Mouse (Mus musculus): ENCODE results near the gene B3gnt3. TPM values are rescaled to one million over a fixed set of nuclear protein-coding genes. Genes with fewer than 3 reads are reported as not detected.
"Not testable (repeated sequence)": the region's sequence is repeated elsewhere in the genome, so short reads cannot be mapped to it uniquely, and the experiment has no call there.

Gene B3gnt3
- polyA plus RNA-seq, 1 experiment from 2014 or later, result 0.38 TPM

DNA sequence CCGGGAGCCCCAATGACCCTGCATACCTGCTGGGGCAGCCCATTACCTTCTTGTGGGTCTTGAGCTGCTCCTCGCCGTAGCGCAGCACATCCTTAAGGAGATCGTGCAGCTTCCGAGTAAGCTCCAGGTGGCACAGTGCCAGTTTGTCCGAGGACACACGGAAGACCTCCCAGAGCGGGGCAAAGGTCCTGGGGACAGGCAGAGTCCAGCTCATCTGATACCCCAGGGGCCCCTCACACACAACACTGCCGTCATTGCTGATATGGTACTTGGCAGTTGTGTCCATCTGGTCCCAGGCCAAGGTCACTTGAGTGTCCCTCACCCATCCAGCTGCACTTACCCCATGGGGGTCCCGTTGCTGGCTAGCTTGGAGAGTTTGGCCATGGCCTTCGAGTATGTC lies 15.5 kb upstream of the B3gnt3 start:
- Histone ChIP-seq H3K4me2 (no peak overlapping the region), H3K27ac (ENCODE audit: low read depth, low read length) (no peak overlapping the region), H3K4me3 (ENCODE audit: low read depth, low read length) (no peak overlapping the region), H3K27me3 (ENCODE audit: control insufficient read depth, insufficient read depth, low read length) (no peaks in the 10 kb centered on the region), H3K36me3 (ENCODE audit: control insufficient read depth, insufficient read depth, low read length) (no peaks in the 10 kb centered on the region), H3K9ac (ENCODE audit: low read length) (no peak overlapping the region), H3K9me3 (ENCODE audit: control insufficient read depth, low read length) (no peaks in the 10 kb centered on the region), H3K4me1 (ENCODE audit: control insufficient read depth, insufficient read depth, low read length) (peaks cover 29% of the 10 kb centered on the region)
- DNase-seq (ENCODE audit: low spot score, missing footprints) (peak; percentile 45), ATAC-seq (ENCODE audit: low FRiP score) (no peak)
- 92% methylated on average over 12 of the region's 12 CpGs for WGBS

- DNase-seq (ENCODE audit: low spot score, missing footprints) (peak; percentile 59), ATAC-seq (ENCODE audit: low FRiP score) (no peak)
- H3K36me3 ChIP-seq (ENCODE audit: control insufficient read depth, insufficient read depth, low read length), result no peaks in the 10 kb centered on the region
- H3K9me3 ChIP-seq (ENCODE audit: control insufficient read depth, low read length), result no peaks in the 10 kb centered on the region
- H3K27ac ChIP-seq (ENCODE audit: low read depth, low read length), result no peak overlapping the region
- peaks cover 28% of the 10 kb centered on the region for H3K4me1 ChIP-seq (ENCODE audit: control insufficient read depth, insufficient read depth, low read length)
- no peak overlapping the region for H3K4me3 ChIP-seq (ENCODE audit: low read depth, low read length)
- no peaks in the 10 kb centered on the region for H3K27me3 ChIP-seq (ENCODE audit: control insufficient read depth, insufficient read depth, low read length)
- WGBS, result 91% methylated on average over 13 of the region's 13 CpGs
- H3K9ac ChIP-seq (ENCODE audit: low read length), result no peak overlapping the region
- no peak overlapping the region for H3K4me2 ChIP-seq
Observed at GRCm38 (mm10) chr8:71716561-71717053, 15.0 kb upstream of the B3gnt3 start.

DNA sequence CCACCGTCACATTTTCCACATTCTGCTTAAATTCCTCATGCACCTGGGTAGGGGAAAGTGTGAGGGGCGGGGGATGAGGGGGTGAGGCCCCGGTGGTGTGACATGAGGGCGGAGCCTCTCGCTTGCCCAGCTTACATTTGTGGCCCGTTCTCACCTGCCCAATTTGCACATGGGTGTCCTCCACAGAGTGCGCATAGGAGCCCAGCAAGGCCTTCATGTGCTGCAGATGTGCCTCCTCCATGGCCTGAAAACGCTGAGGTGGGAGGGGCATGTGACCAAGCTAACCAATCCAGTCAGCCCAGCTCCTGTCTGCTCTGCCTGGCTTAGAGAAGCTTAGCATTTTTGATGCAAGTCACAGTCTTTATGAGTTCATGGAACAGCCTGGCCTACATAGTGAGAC lies 13.9 kb upstream of the B3gnt3 start:
- H3K27me3 ChIP-seq (ENCODE audit: control insufficient read depth, insufficient read depth, low read length), result no peaks in the 10 kb centered on the region
- H3K4me2 ChIP-seq, result no peak overlapping the region
- DNase-seq (ENCODE audit: low spot score, missing footprints) (no peak), ATAC-seq (ENCODE audit: low FRiP score) (no peak)
- 61% methylated on average over 8 of the region's 8 CpGs for WGBS
- no peak overlapping the region for H3K9ac ChIP-seq (ENCODE audit: low read length)
- no peak overlapping the region for H3K4me3 ChIP-seq (ENCODE audit: low read depth, low read length)
- peaks cover 17% of the 10 kb centered on the region for H3K4me1 ChIP-seq (ENCODE audit: control insufficient read depth, insufficient read depth, low read length)
- H3K27ac ChIP-seq (ENCODE audit: low read depth, low read length), result no peak overlapping the region
- H3K9me3 ChIP-seq (ENCODE audit: control insufficient read depth, low read length), result no peaks in the 10 kb centered on the region
- no peaks in the 10 kb centered on the region for H3K36me3 ChIP-seq (ENCODE audit: control insufficient read depth, insufficient read depth, low read length)

DNA sequence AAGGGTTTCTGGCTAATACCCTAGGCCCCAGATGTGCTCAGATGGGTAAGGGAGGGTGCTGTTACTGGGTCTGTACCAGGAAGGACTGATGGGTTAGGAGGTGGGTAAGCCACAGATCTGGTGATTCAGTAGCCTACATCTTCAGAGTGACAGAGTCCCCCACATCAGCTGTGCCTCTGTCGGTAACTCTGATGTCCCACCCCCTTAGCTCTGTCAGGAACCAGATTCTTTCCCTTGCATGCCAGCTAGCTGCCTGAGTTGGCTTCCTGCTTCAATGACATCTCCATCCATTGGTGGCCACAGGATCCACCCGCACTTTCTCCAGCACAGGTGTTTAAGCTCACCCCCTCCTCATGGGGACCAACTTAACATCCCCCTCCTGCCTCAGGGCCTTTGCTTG lies 10.0 kb upstream of the B3gnt3 start:
- no peak overlapping the region for H3K9ac ChIP-seq (ENCODE audit: low read length)
- H3K36me3 ChIP-seq (ENCODE audit: control insufficient read depth, insufficient read depth, low read length), result no peaks in the 10 kb centered on the region
- no peak overlapping the region for H3K4me3 ChIP-seq (ENCODE audit: low read depth, low read length)
- WGBS, result 76% methylated on average over 2 of the region's 2 CpGs
- no peak overlapping the region for H3K4me2 ChIP-seq
- H3K27me3 ChIP-seq (ENCODE audit: control insufficient read depth, insufficient read depth, low read length), result peaks cover 11% of the 10 kb centered on the region
- DNase-seq (ENCODE audit: low spot score, missing footprints) (no peak), ATAC-seq (ENCODE audit: low FRiP score) (no peak)
- H3K27ac ChIP-seq (ENCODE audit: low read depth, low read length), result no peak overlapping the region
- H3K9me3 ChIP-seq (ENCODE audit: control insufficient read depth, low read length), result no peaks in the 10 kb centered on the region
- peaks cover 2% of the 10 kb centered on the region; the same call in 1 of the 2 replicates for H3K4me1 ChIP-seq (ENCODE audit: control insufficient read depth, insufficient read depth, low read length)

DNA sequence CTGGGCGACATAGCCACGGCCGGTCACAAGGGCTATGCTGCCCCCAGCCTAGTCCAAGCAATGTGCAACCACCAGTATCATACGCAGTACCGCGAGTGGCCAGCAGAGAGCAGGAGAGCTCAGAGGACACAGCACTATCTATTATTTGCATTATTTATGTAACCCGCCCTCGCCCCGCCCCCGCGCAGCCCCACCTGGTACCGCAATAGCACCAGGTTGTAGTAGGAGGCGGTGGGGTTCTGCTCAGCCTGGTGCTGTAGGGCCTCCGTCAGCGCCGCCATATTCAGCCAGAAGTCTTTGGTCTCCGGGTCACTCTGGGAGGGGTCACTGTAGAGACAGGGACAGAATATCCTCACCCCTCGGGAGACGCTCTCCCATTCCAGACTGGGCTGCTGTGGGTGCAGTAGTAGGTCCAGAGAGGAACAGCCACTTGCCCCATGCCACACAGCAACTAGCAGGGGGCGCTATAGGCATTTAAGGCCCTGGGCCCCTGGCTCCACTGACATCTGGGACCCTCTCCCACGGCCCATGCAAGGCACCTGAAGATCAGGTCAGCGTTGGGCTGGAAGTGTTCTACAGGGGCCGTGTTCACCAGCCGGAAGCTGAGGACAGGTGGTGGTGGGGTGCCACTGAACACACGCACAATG lies 8.3 kb upstream of the B3gnt3 start:
- DNase-seq (ENCODE audit: low spot score, missing footprints), result peak; percentile 99
- Histone ChIP-seq H3K4me2 (peak overlapping the region; percentile 10; the same call in 1 of the 2 replicates), H3K9me3 (ENCODE audit: control insufficient read depth, low read length) (no peaks in the 10 kb centered on the region), H3K9ac (ENCODE audit: low read length) (no peak overlapping the region), H3K27ac (ENCODE audit: low read depth, low read length) (no peak overlapping the region), H3K27me3 (ENCODE audit: control insufficient read depth, insufficient read depth, low read length) (peaks cover 11% of the 10 kb centered on the region), H3K4me3 (ENCODE audit: low read depth, low read length) (no peak overlapping the region), H3K4me1 (ENCODE audit: control insufficient read depth, insufficient read depth, low read length) (peaks cover 2% of the 10 kb centered on the region; the same call in 1 of the 2 replicates), H3K36me3 (ENCODE audit: control insufficient read depth, insufficient read depth, low read length) (no peaks in the 10 kb centered on the region)
- 20% methylated on average over 25 of the region's 25 CpGs for WGBS
- ATAC-seq (ENCODE audit: low FRiP score), result peak; percentile 85

DNA sequence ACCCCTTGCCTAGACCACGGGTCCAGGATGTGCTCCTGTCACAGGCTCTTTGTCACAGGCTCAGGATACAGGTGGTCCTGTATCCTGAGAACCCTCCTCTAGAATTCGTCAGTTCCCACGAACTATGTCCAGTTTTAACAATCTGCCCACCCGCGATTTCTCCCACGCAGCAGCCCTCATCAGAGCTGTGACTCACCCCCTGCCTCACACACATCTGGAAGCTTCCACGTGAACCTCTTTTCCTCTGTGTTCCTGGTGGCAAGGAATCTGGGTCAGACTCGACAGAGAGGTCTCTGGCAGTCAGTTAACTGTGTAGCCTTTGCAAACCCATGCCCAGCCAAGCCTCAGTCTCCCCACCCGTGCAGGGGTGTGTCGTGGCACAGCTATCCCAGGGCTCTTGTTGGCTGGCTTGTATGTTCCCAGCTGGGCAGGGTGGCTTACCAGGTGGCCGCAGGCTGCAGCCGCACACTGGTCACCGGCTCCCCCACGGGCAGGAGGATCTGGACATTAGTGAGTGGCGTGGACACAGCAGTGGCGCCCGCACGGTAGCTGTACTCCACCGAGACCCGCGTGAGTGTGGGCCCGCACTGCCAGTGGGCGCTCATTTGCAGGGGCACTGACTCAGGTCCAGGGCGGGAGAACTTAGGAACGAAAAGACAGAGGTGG lies 7.7 kb upstream of the B3gnt3 start:
- DNase-seq (ENCODE audit: low spot score, missing footprints), result no peak
- 0 out of 2 replicates have a peak overlapping the region, but pooled peaks have one; percentile 9 for H3K4me2 ChIP-seq
- ATAC-seq (ENCODE audit: low FRiP score), result peak; percentile 61
- H3K9ac ChIP-seq (ENCODE audit: low read length), result no peak overlapping the region
- 35% methylated on average over 25 of the region's 25 CpGs for whole genome bisulfite sequencing
- H3K27me3 ChIP-seq (ENCODE audit: control insufficient read depth, insufficient read depth, low read length), result peaks cover 11% of the 10 kb centered on the region
- no peak overlapping the region for H3K4me3 ChIP-seq (ENCODE audit: low read depth, low read length)
- peaks cover 2% of the 10 kb centered on the region; the same call in 1 of the 2 replicates for H3K4me1 ChIP-seq (ENCODE audit: control insufficient read depth, insufficient read depth, low read length)
- no peaks in the 10 kb centered on the region for H3K9me3 ChIP-seq (ENCODE audit: control insufficient read depth, low read length)
- H3K36me3 ChIP-seq (ENCODE audit: control insufficient read depth, insufficient read depth, low read length), result no peaks in the 10 kb centered on the region
- H3K27ac ChIP-seq (ENCODE audit: low read depth, low read length), result no peak overlapping the region

- no peak overlapping the region for H3K9ac ChIP-seq (ENCODE audit: low read length)
- H3K4me3 ChIP-seq (ENCODE audit: low read depth, low read length), result no peak overlapping the region
- DNase-seq (ENCODE audit: low spot score, missing footprints), result peak; percentile 95
- 35% methylated on average over 8 of the region's 8 CpGs for WGBS
- no peaks in the 10 kb centered on the region for H3K36me3 ChIP-seq (ENCODE audit: control insufficient read depth, insufficient read depth, low read length)
- no peak overlapping the region for H3K27ac ChIP-seq (ENCODE audit: low read depth, low read length)
- peaks cover 2% of the 10 kb centered on the region; the same call in 1 of the 2 replicates for H3K4me1 ChIP-seq (ENCODE audit: control insufficient read depth, insufficient read depth, low read length)
- H3K27me3 ChIP-seq (ENCODE audit: control insufficient read depth, insufficient read depth, low read length), result peaks cover 13% of the 10 kb centered on the region
- no peak for ATAC-seq (ENCODE audit: low FRiP score)
- no peak overlapping the region for H3K4me2 ChIP-seq
- no peaks in the 10 kb centered on the region for H3K9me3 ChIP-seq (ENCODE audit: control insufficient read depth, low read length)
Observed at GRCm38 (mm10) chr8:71707874-71708273, 6.3 kb upstream of the B3gnt3 start.

- not testable (repeated sequence) for H3K9ac ChIP-seq (ENCODE audit: low read length); H3K4me3 ChIP-seq (ENCODE audit: low read depth, low read length); H3K27ac ChIP-seq (ENCODE audit: low read depth, low read length); H3K4me1 ChIP-seq (ENCODE audit: control insufficient read depth, insufficient read depth, low read length); ATAC-seq (ENCODE audit: low FRiP score); H3K4me2 ChIP-seq; H3K36me3 ChIP-seq (ENCODE audit: control insufficient read depth, insufficient read depth, low read length); DNase-seq (ENCODE audit: low spot score, missing footprints); H3K9me3 ChIP-seq (ENCODE audit: control insufficient read depth, low read length)
- H3K27me3 ChIP-seq (ENCODE audit: control insufficient read depth, insufficient read depth, low read length), result peaks cover 36% of the 10 kb centered on the region
Observed at GRCm38 (mm10) chr8:71703400-71703799, 1.8 kb upstream of the B3gnt3 start.

GRCm38 (mm10) chr8:71702923-71703322 lies 1.3 kb upstream of the B3gnt3 start:
- no peak overlapping the region for H3K4me3 ChIP-seq (ENCODE audit: low read depth, low read length)
- H3K4me1 ChIP-seq (ENCODE audit: control insufficient read depth, insufficient read depth, low read length), result no peaks in the 10 kb centered on the region
- 77% methylated on average over 3 of the region's 3 CpGs for whole genome bisulfite sequencing
- DNase-seq (ENCODE audit: low spot score, missing footprints) (no peak), ATAC-seq (ENCODE audit: low FRiP score) (no peak)
- H3K27me3 ChIP-seq (ENCODE audit: control insufficient read depth, insufficient read depth, low read length), result peaks cover 35% of the 10 kb centered on the region
- no peak overlapping the region for H3K9ac ChIP-seq (ENCODE audit: low read length)
- H3K27ac ChIP-seq (ENCODE audit: low read depth, low read length), result no peak overlapping the region
- H3K4me2 ChIP-seq, result no peak overlapping the region
- H3K36me3 ChIP-seq (ENCODE audit: control insufficient read depth, insufficient read depth, low read length), result no peaks in the 10 kb centered on the region
- H3K9me3 ChIP-seq (ENCODE audit: control insufficient read depth, low read length), result no peaks in the 10 kb centered on the region
